Mouse (Mus musculus) embryonic facial prominence, embryonic 13.5 days (tissue): ENCODE data around the gene Tmem91. TPM values are rescaled to one million over a fixed set of nuclear protein-coding genes. Genes with fewer than 3 reads are reported as not detected.

ENCODE experiments used
- ATAC-seq: fragments of 200-750 bp; cut with Nextera tagmentation; 2 replicates; pipeline ENCODE4 v1.8.0; 2017; ENCODE audit warnings: low read depth; ENCODE audit not compliant: insufficient number of reproducible peaks, insufficient read depth, low FRiP score, low TSS enrichment
- H3K27ac ChIP-seq: fragments of 300-500 bp; sonication (generic); 2 replicates; pipeline ENCODE4 v1.5.1; 2015; ENCODE audit warnings: moderate library complexity, mild to moderate bottlenecking, inconsistent platforms
- H3K27me3 ChIP-seq: fragments of 300-500 bp; sonication (generic); 2 replicates; pipeline ENCODE4 v1.6.1; 2015; ENCODE audit warnings: mild to moderate bottlenecking, inconsistent platforms
- H3K36me3 ChIP-seq: fragments of 300-500 bp; sonication (generic); 2 replicates; pipeline ENCODE4 v1.6.1; 2015; ENCODE audit warnings: mild to moderate bottlenecking, inconsistent platforms
- H3K4me1 ChIP-seq: fragments of 300-500 bp; sonication (generic); 2 replicates; pipeline ENCODE4 v1.6.1; 2015; ENCODE audit warnings: inconsistent platforms
- H3K4me2 ChIP-seq: fragments of 300-500 bp; sonication (generic); 2 replicates; pipeline ENCODE4 v1.6.1; 2015; ENCODE audit warnings: moderate library complexity, mild to moderate bottlenecking, inconsistent platforms
- H3K4me3 ChIP-seq: fragments of 300-500 bp; sonication (generic); 2 replicates; pipeline ENCODE4 v1.5.1; 2015; ENCODE audit warnings: mild to moderate bottlenecking, inconsistent platforms
- H3K9ac ChIP-seq: fragments of 300-500 bp; sonication (generic); 2 replicates; pipeline ENCODE4 v1.6.1; 2015; ENCODE audit warnings: mild to moderate bottlenecking, inconsistent platforms
- H3K9me3 ChIP-seq: fragments of 300-500 bp; sonication (generic); 2 replicates; pipeline ENCODE4 v1.6.1; 2016; ENCODE audit warnings: inconsistent platforms
- WGBS: fragments of 180-500 bp; shearing (Covaris S2); methylation state at CpG from one replicate; pipeline ENCODE4 v1.1.7; 2015; ENCODE audit warnings: mixed read lengths; 5-methylcytosine and 5-hydroxymethylcytosine counted together
- polyA plus RNA-seq: library from polyadenylated mRNA; unstranded; fragments of >200 nt; fragmentation: Nextera tagmentation; extraction: Ambion mirVana; gene quantifications from 2 replicates; pipeline ENCODE4 v1.2.1, GENCODE M21; 2015

Gene Tmem91
- polyA plus RNA-seq, 1 experiment from 2014 or later: 3.8 TPM

DNA sequence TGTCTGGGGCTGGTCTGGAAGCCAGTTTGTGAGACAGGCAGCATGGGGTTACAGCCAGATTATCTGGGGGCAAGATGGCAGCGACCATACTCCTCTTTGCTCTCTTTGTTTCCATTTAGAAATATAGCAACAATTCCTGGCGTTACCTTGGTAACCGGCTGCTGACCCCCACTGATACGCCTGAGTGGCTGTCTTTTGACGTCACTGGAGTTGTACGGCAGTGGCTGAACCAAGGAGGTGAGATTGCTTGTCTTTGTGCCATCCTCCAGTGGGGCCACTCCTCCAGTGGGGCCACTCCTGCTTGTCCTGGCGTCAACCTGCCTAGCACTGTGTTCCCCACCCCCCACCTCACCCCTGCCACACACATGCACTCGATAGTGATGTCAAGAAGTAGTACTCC is 19.1 kb upstream of the Tmem91 start:
- no peak overlapping the region for H3K4me3 ChIP-seq
- no peaks in the 10 kb centered on the region for H3K9me3 ChIP-seq
- no peak overlapping the region for H3K27ac ChIP-seq
- peaks cover 4% of the 10 kb centered on the region; the same call in 1 of the 2 replicates for H3K4me1 ChIP-seq
- 68% methylated on average over 8 of the region's 8 CpGs for WGBS
- H3K27me3 ChIP-seq: peaks cover 22% of the 10 kb centered on the region
- H3K9ac ChIP-seq: no peak overlapping the region
- H3K4me2 ChIP-seq: no peak overlapping the region
- ATAC-seq: no peak
- peaks cover 25% of the 10 kb centered on the region; the same call in 1 of the 2 replicates for H3K36me3 ChIP-seq

DNA sequence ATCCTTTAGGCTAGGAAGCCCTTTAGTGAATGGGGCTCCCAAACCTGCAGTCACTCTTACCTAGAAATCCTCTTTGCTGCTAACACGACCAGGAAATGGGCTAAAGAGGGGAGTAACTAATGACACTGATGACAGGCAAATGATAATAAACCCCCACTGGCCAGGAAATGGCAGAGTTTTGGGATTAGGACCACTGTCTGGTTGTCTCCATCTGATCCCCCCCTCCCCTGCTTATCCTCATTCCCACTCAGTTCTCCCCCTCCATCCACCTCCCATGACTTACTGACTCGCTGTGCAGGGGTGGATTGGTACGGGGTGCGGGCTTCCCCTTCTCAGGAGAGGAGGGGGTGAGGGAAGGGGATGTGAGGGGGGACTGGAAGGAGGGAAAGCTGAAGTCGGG is 15.1 kb upstream of the Tmem91 start:
- H3K4me3 ChIP-seq: peak overlapping the region; percentile 65
- H3K4me1 ChIP-seq: peaks cover 37% of the 10 kb centered on the region
- H3K9ac ChIP-seq: no peak overlapping the region
- WGBS: 44% methylated on average over 5 of the region's 5 CpGs
- H3K27me3 ChIP-seq: peaks cover 55% of the 10 kb centered on the region
- no peaks in the 10 kb centered on the region for H3K9me3 ChIP-seq
- peak overlapping the region; percentile 88 for H3K4me2 ChIP-seq
- no peak for ATAC-seq
- H3K36me3 ChIP-seq: peaks cover 17% of the 10 kb centered on the region
- no peak overlapping the region for H3K27ac ChIP-seq

DNA sequence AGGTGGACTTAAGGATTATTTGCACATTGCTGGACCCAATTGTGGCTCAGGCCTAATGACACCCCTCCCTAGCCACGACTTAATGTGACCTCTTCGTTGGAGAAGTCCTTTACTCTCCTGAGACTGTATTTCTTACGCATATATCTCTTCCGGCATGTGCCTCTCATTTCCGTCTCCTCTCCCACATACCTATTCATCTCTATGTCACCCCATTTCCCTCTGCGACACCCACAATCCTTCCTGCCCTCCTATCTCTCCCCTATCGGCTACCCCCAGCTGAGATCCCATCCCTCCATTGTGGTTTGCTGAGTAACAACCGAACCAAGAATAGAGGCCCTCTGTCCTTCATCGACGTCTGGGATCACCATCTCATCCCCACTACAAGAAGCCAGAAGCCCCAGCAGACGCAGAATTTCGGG is 14.6 kb upstream of the Tmem91 start:
- Histone ChIP-seq H3K27me3 (peaks cover 55% of the 10 kb centered on the region), H3K9me3 (no peaks in the 10 kb centered on the region), H3K9ac (0 out of 2 replicates have a peak overlapping the region, but pooled peaks have one; percentile 80), H3K4me1 (peaks cover 37% of the 10 kb centered on the region), H3K27ac (no peak overlapping the region), H3K36me3 (peaks cover 17% of the 10 kb centered on the region), H3K4me3 (peak overlapping the region; percentile 65), H3K4me2 (peak overlapping the region; percentile 88)
- no peak for ATAC-seq
- 11% methylated on average over 12 of the region's 12 CpGs for WGBS

DNA sequence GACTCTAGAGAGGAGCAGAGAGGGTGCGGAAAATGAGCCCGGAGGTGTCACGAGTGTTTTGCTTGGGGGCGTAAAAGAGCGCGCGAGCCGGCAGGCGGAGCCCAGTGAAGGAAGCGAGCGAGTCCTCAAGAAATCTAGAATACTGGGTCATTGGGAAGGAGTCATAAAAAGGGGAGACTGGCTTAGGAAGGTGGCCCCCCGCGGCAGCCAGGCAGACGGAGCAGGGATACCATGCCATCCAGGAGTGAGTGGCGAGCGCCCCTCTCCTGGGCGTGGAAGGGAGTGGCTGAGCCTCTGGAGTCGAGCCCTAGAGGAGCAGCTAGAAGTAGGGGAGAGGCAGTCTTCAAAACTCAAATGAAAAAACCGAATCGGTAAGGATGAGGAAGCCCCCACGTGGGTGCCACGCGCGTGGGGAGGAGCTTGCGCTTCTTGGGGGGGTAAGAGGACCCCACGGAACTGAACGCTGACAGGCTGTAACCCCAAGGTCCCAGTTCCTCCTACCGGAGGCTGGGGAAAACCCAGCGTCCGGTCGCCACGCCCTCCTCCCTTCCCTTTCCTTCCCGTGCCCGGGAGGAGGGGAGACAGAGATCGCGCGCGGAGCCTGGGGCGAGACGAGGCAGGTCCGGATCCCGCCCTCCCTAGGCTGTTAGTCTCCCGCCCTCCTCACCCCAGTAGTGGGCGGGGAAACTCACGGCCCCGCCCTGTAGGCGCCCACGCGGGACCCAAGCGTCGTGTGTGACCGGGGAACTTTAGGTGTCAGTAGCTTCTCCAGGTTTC is 14.0 kb upstream of the Tmem91 start:
- H3K27me3 ChIP-seq: peaks cover 55% of the 10 kb centered on the region
- no peak overlapping the region for H3K27ac ChIP-seq
- WGBS: under 1% methylated on average over 50 of the region's 52 CpGs
- no peak for ATAC-seq
- no peaks in the 10 kb centered on the region for H3K9me3 ChIP-seq
- H3K9ac ChIP-seq: peak overlapping the region; percentile 80
- peak overlapping the region; percentile 88 for H3K4me2 ChIP-seq
- H3K36me3 ChIP-seq: peaks cover 14% of the 10 kb centered on the region
- peaks cover 39% of the 10 kb centered on the region for H3K4me1 ChIP-seq
- peak overlapping the region; percentile 65 for H3K4me3 ChIP-seq

DNA sequence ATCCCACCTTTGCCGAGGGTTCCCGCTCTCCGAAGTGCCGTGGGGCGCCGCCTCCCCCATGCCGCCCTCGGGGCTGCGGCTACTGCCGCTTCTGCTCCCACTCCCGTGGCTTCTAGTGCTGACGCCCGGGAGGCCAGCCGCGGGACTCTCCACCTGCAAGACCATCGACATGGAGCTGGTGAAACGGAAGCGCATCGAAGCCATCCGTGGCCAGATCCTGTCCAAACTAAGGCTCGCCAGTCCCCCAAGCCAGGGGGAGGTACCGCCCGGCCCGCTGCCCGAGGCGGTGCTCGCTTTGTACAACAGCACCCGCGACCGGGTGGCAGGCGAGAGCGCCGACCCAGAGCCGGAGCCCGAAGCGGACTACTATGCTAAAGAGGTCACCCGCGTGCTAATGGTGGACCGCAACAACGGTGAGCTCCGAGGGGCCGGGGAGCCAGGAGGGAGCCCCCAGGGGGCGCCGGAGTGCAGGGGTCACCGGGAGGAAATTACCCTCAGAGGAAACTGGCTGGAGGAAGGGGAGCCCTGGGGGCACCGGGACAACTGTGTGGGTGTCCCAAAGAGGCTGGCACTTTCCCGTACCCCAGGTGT is 12.9 kb upstream of the Tmem91 start:
- WGBS: under 1% methylated on average over 47 of the region's 47 CpGs
- no peak for ATAC-seq
- Histone ChIP-seq H3K36me3 (peaks cover 14% of the 10 kb centered on the region), H3K4me2 (peak overlapping the region; percentile 88), H3K27me3 (peaks cover 55% of the 10 kb centered on the region), H3K9me3 (no peaks in the 10 kb centered on the region), H3K9ac (peak overlapping the region; percentile 80), H3K4me3 (peak overlapping the region; percentile 65), H3K27ac (no peak overlapping the region), H3K4me1 (peaks cover 41% of the 10 kb centered on the region)

DNA sequence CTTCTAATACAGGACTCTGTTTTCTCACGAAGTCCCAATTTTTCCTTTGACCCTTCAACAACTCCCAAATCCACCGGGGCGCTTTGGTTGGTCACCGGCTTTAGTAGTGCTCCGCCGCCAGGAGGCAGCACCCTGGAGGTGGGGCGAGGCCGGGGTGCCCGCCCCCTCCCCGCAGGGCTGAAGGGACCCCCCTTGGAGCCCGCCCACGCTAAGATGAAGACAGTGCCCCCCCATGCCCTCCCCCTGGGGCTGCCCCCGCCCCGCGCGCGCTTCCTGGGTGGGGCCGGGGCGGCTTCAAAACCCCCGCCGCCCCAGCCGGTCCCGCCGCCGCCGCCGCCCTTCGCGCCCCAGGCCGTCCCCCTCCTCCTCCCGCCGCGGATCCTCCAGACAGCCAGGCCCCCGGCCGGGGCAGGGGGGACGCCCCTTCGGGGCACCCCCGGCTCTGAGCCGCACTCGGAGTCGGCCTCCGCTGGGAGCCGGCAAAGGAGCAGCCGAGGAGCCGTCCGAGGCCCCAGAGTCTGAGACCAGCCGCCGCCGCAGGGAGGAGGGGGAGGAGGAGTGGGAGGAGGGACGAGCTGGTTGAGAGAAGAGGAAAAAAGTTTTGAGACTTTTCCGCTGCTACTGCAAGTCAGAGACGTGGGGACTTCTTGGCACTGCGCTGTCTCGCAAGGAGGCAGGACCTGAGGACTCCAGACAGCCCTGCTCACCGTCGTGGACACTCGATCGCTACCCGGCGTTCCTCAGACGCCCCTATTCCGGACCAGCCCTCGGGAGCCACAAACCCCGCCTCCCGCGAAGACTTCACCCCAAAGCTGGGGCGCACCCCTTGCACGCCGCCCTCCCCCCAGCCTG is 11.9 kb upstream of the Tmem91 start, which contains the start of gene Tgfb1:
Gene Tgfb1 (plus strand): TSS at position 323 of the 852 bp plus-strand sequence.
- Histone ChIP-seq H3K9me3 (no peaks in the 10 kb centered on the region), H3K4me2 (peak within 1 kb of the TSS; percentile 88), H3K27me3 (peaks cover 55% of the 10 kb centered on the region), H3K27ac (peak within 1 kb of the TSS; percentile 85), H3K9ac (peak within 1 kb of the TSS; percentile 80), H3K36me3 (peaks cover 8% of the 10 kb centered on the region; the same call in 1 of the 2 replicates), H3K4me3 (peak within 1 kb of the TSS; percentile 65), H3K4me1 (peaks cover 41% of the 10 kb centered on the region)
- under 1% methylated on average over 59 of the region's 69 CpGs for WGBS
- peak; percentile 34 for ATAC-seq

DNA sequence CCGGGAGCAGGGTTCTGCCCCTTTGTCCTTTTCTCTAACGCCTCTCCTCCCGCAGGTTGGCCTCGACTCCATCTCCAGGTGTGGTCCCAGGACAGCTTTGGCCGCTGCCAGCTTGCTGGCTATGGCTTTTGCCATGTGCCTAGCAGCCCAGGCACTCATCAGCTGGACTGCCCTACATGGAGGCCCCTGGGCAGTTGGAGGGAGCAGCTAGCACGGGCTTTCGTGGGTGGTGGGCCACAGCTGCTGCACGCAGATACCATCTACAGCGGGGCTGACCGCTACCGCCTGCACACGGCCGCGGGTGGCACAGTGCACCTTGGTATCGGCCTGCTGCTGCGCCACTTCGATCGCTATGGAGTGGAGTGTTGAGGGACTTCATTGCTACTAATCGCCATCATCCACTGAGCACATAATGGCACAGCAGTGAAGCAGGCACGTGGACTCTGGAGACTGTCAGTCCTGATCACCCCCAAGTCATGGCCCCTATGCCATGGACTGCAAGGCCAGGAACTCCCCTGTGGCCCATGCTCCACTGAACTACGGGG is 11.0 kb upstream of the Tmem91 start:
- Histone ChIP-seq H3K4me2 (peak overlapping the region; percentile 88), H3K4me1 (peaks cover 46% of the 10 kb centered on the region), H3K4me3 (peak overlapping the region; percentile 65), H3K9me3 (no peaks in the 10 kb centered on the region), H3K36me3 (peaks cover 6% of the 10 kb centered on the region; the same call in 1 of the 2 replicates), H3K9ac (no peak overlapping the region), H3K27me3 (peaks cover 50% of the 10 kb centered on the region), H3K27ac (peak overlapping the region; percentile 85; the same call in 1 of the 2 replicates)
- 67% methylated on average over 21 of the region's 21 CpGs for WGBS
- ATAC-seq: no peak

DNA sequence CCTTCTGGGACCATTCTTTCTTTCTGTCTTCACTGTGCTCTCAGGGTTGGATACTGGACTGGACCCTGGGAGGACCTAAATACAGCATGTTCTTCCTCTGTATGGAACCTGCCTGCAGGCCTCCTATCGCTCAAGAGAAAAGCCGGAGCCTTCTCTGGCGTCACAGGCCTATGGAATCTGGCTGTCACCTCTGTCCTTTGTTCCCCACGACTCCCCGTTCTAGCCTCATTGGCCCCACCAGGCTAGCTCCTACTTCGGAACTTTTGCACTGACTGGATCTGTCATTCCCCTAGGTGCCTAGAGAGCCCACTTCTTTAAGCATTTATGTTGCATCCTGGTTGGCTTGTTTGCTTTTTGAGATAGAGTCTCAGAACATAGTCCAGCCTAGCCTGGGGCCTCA is 9.7 kb upstream of the Tmem91 start:
- H3K4me2 ChIP-seq: no peak overlapping the region
- ATAC-seq: no peak
- no peak overlapping the region for H3K9ac ChIP-seq
- peak overlapping the region; percentile 35 for H3K27ac ChIP-seq
- peaks cover 6% of the 10 kb centered on the region; the same call in 1 of the 2 replicates for H3K36me3 ChIP-seq
- H3K4me3 ChIP-seq: no peak overlapping the region
- 80% methylated on average over 6 of the region's 6 CpGs for WGBS
- H3K4me1 ChIP-seq: peaks cover 53% of the 10 kb centered on the region
- peaks cover 40% of the 10 kb centered on the region for H3K27me3 ChIP-seq
- H3K9me3 ChIP-seq: no peaks in the 10 kb centered on the region

DNA sequence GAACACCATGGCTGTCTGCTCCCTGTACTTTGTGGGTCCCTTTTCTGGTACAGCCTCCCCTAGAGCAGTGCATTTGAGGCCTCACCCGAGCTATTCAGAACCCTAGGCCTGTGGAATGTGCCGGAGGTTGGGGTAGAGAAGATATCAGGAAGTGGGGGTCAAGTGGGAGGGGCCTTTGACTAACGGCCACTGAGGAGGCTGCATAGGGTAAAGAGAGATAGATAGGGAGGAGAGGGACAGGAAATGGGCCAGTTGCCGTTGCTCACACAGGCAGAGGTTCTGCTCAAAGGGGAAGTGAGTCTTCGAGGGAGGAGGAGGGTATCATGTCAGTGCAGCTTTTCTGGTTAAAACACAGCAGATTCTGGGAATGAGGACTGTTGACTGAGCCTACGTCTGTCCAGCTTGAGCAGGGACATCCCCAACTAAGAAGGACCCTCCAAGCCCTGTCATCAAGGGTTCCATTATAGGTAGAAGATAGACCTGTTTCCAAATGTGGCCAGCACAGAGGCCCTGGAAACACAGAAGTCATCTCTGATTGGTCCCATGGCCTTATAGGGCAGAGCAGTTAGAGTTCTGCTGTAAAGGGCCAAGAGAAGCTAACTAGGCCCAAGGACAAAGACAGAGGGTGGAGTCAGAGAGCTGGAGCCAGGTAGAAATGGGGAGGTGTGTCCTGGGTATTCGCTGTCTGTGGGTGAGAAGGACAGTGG is 8.7 kb upstream of the Tmem91 start:
- Histone ChIP-seq H3K36me3 (peaks cover 6% of the 10 kb centered on the region; the same call in 1 of the 2 replicates), H3K27ac (no peak overlapping the region), H3K4me1 (peaks cover 44% of the 10 kb centered on the region), H3K4me3 (no peak overlapping the region), H3K4me2 (no peak overlapping the region), H3K9me3 (no peaks in the 10 kb centered on the region), H3K27me3 (peaks cover 38% of the 10 kb centered on the region), H3K9ac (no peak overlapping the region)
- no peak for ATAC-seq
- WGBS: 66% methylated on average over 7 of the region's 7 CpGs

DNA sequence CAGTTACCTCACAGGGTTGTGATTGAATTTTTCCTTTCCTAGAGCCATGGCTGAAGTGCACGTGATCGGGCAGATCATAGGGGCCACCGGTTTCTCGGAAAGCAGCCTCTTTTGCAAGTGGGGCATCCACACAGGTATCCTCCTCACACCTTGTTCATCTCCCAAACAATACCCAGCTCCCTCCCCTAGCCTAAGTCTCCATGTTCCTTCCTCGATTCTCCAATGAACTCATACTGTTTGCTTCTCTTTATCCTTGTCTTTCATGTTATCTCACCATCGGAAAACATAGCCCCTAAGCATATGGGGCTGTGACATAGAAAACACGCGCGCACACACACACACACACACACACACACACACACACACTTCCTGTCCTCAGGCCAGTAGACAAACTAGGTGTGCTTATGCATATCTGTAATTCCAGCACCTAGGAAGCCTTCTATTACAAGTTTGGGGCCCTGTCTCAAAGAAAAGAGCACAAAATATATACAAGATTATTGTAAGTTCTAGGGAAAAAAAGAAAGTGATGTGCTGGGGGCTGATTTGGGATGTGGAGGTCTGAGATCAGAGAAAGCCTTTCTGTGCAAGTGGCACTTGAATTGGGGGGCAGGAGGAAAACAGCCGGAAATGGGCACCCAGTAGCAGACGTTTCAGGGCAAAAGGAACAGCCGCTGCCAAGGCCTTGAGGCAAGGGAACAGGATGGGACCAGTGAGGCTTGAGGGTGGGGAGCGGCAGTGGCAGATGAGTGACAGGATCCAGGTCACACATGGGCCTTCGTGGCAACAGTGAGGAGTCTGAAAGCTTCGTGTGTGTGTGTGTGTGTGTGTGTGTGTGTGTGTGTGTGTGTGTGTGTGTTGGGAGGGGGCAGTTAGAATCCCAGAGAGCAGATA is 6.6 kb upstream of the Tmem91 start:
- Histone ChIP-seq H3K9me3 (no peaks in the 10 kb centered on the region), H3K4me2 (peak overlapping the region; percentile 71), H3K4me3 (peak overlapping the region; percentile 64), H3K27ac (no peak overlapping the region), H3K27me3 (peaks cover 30% of the 10 kb centered on the region), H3K36me3 (peaks cover 6% of the 10 kb centered on the region; the same call in 1 of the 2 replicates), H3K4me1 (peaks cover 31% of the 10 kb centered on the region), H3K9ac (peak overlapping the region; percentile 73; the same call in 1 of the 2 replicates)
- 57% methylated on average over 14 of the region's 15 CpGs for WGBS
- ATAC-seq: no peak; the same call in 1 of the 2 replicates
